ENCODE assay signal across 8 mouse cellular contexts in genomic region chr1:82291151-82291797, GRCm38 (mm10). TPM values are rescaled to one million over a fixed set of nuclear protein-coding genes. Genes with fewer than 3 reads are reported as not detected.
DNase-seq lines count a peak whose midpoint lies in the region; ATAC-seq and TF ChIP-seq lines count a peak whose summit lies in the region.

Gene Irs1 (minus strand): TSS chr1:82291416.

- WGBS in forebrain, embryonic 11.5 days, result 1% methylated on average over 52 of the region's 60 CpGs
- under 1% methylated on average over 43 of the region's 60 CpGs for WGBS in heart, embryonic 13.5 days
- WGBS in kidney, embryonic 16.5 days, result 0% methylated on average over 53 of the region's 60 CpGs
- under 1% methylated on average over 54 of the region's 60 CpGs for WGBS in liver, adult 2 months
- under 1% methylated on average over 45 of the region's 60 CpGs for WGBS in stomach, postnatal 0 days

- peak; percentile 70 for TF ChIP-seq CTCF in liver, adult 2 months (IDR thresholded peaks at IDR 0.05; ENCODE audit: low read depth, low read length)
- peak; percentile 73 for TF ChIP-seq CTCF in stomach, postnatal 0 days (IDR thresholded peaks at IDR 0.05; ENCODE audit: low read depth)

- peaks cover 36% of the 10 kb centered on the region for H3K79me2 ChIP-seq in liver, adult 2 months (ENCODE audit: control insufficient read depth, insufficient read depth, low read length)
- H3K79me2 ChIP-seq in myocyte (ENCODE audit: control insufficient read depth, insufficient read depth), result peaks cover 41% of the 10 kb centered on the region

- no peaks in the 10 kb centered on the region; the same call in 1 of the 2 replicates for H3K9me3 ChIP-seq in forebrain, embryonic 11.5 days (ENCODE audit: control insufficient read depth, low read length)
- no peaks in the 10 kb centered on the region for H3K9me3 ChIP-seq in heart, embryonic 13.5 days
- H3K9me3 ChIP-seq in kidney, embryonic 16.5 days (ENCODE audit: low read length), result no peaks in the 10 kb centered on the region
- no peaks in the 10 kb centered on the region for H3K9me3 ChIP-seq in stomach, postnatal 0 days (ENCODE audit: control insufficient read depth, low read length)

- peak within 1 kb of the TSS; percentile 92 for H3K4me2 ChIP-seq in forebrain, embryonic 11.5 days (ENCODE audit: low read depth, low read length, severe bottlenecking)
- H3K4me2 ChIP-seq in heart, embryonic 13.5 days, result peak within 1 kb of the TSS; percentile 72
- peak within 1 kb of the TSS; percentile 94 for H3K4me2 ChIP-seq in kidney, embryonic 16.5 days (replicated peaks; ENCODE audit: low read depth, low read length)
- H3K4me2 ChIP-seq in myocyte (ENCODE audit: low read depth), result peak within 1 kb of the TSS; percentile 98
- H3K4me2 ChIP-seq in stomach, postnatal 0 days (replicated peaks; ENCODE audit: low read depth), result peak within 1 kb of the TSS; percentile 86

- peak within 1 kb of the TSS; percentile 73 for H3K4me3 ChIP-seq in forebrain, embryonic 11.5 days (ENCODE audit: low read depth, low read length)
- peak within 1 kb of the TSS; percentile 80 for H3K4me3 ChIP-seq in heart, embryonic 13.5 days
- peak within 1 kb of the TSS; percentile 78 for H3K4me3 ChIP-seq in kidney, embryonic 16.5 days (ENCODE audit: low read length)
- H3K4me3 ChIP-seq in liver, adult 2 months (ENCODE audit: insufficient read depth, low read depth, low read length), result peak within 1 kb of the TSS; percentile 73
- peak within 1 kb of the TSS; percentile 96 for H3K4me3 ChIP-seq in myocyte
- H3K4me3 ChIP-seq in stomach, postnatal 0 days (ENCODE audit: low read depth, low read length), result peak within 1 kb of the TSS; percentile 67

- DNase-seq in B cell, adult 2 months, result peak; percentile 44 to 50
- peak; percentile 95 for DNase-seq in brain, adult 2 months (ENCODE audit: low read depth, low spot score)
- DNase-seq in forebrain, embryonic 11.5 days (ENCODE audit: low spot score), result peak; percentile 94
- DNase-seq in liver, adult 2 months (ENCODE audit: extremely low read depth, low read depth, low spot score), result peak; percentile 85
- DNase-seq in stomach, postnatal 0 days (ENCODE audit: low spot score), result peak; percentile 91

- peak within 1 kb of the TSS; percentile 97 for H3K27ac ChIP-seq in forebrain, embryonic 11.5 days (ENCODE audit: low read depth, low read length)
- H3K27ac ChIP-seq in heart, embryonic 13.5 days (replicated peaks), result peak within 1 kb of the TSS; percentile 98
- peak within 1 kb of the TSS; percentile 96 for H3K27ac ChIP-seq in kidney, embryonic 16.5 days (ENCODE audit: low read length)
- peak within 1 kb of the TSS; percentile 96 for H3K27ac ChIP-seq in liver, adult 2 months (replicated peaks; ENCODE audit: insufficient read depth, low read depth, low read length)
- H3K27ac ChIP-seq in stomach, postnatal 0 days (replicated peaks), result peak within 1 kb of the TSS; percentile 94

- H3K27me3 ChIP-seq in forebrain, embryonic 11.5 days (ENCODE audit: control insufficient read depth, insufficient read depth, low read length), result no peaks in the 10 kb centered on the region
- peaks cover 43% of the 10 kb centered on the region for H3K27me3 ChIP-seq in heart, embryonic 13.5 days (replicated peaks)
- H3K27me3 ChIP-seq in kidney, embryonic 16.5 days (ENCODE audit: insufficient read depth, low read length), result peaks cover 5% of the 10 kb centered on the region; the same call in 1 of the 2 replicates
- no peaks in the 10 kb centered on the region for H3K27me3 ChIP-seq in liver, adult 2 months (ENCODE audit: control insufficient read depth, insufficient read depth, low read length)
- H3K27me3 ChIP-seq in myocyte (ENCODE audit: control insufficient read depth, insufficient read depth, insufficient read length), result no peaks in the 10 kb centered on the region
- no peaks in the 10 kb centered on the region for H3K27me3 ChIP-seq in stomach, postnatal 0 days (ENCODE audit: control insufficient read depth, insufficient read depth, low read length)

- no peak for TF ChIP-seq EP300 in stomach, postnatal 0 days (optimal IDR thresholded peaks at IDR 0.05)

- H3K4me1 ChIP-seq in forebrain, embryonic 11.5 days (replicated peaks; ENCODE audit: control insufficient read depth, insufficient read depth, low read length), result peaks cover 13% of the 10 kb centered on the region
- peaks cover 40% of the 10 kb centered on the region for H3K4me1 ChIP-seq in heart, embryonic 13.5 days
- peaks cover 40% of the 10 kb centered on the region for H3K4me1 ChIP-seq in kidney, embryonic 16.5 days (ENCODE audit: insufficient read depth, low read length)
- H3K4me1 ChIP-seq in liver, adult 2 months (ENCODE audit: control insufficient read depth, insufficient read depth, low read length), result peaks cover 36% of the 10 kb centered on the region
- H3K4me1 ChIP-seq in stomach, postnatal 0 days (replicated peaks; ENCODE audit: control insufficient read depth, insufficient read depth), result peaks cover 2% of the 10 kb centered on the region; the same call in 1 of the 2 replicates

- peak within 1 kb of the TSS; percentile 27 for H3ac ChIP-seq in myocyte (ENCODE audit: control insufficient read depth, insufficient read length)

- peaks cover 17% of the 10 kb centered on the region for H3K36me3 ChIP-seq in forebrain, embryonic 11.5 days (ENCODE audit: control insufficient read depth, insufficient read depth, low read length)
- H3K36me3 ChIP-seq in heart, embryonic 13.5 days, result peaks cover 25% of the 10 kb centered on the region
- peaks cover 16% of the 10 kb centered on the region for H3K36me3 ChIP-seq in kidney, embryonic 16.5 days (ENCODE audit: insufficient read depth, low read length)
- H3K36me3 ChIP-seq in liver, adult 2 months (ENCODE audit: control insufficient read depth, insufficient read depth, low read length), result no peaks in the 10 kb centered on the region
- no peaks in the 10 kb centered on the region for H3K36me3 ChIP-seq in myocyte (ENCODE audit: control insufficient read depth, insufficient read depth)
- H3K36me3 ChIP-seq in stomach, postnatal 0 days (ENCODE audit: control insufficient read depth, insufficient read depth, low read length), result no peaks in the 10 kb centered on the region

- peak; percentile 89 for ATAC-seq in forebrain, embryonic 11.5 days (replicated peaks; ENCODE audit: low FRiP score)
- ATAC-seq in heart, embryonic 13.5 days (ENCODE audit: extremely low read depth, insufficient number of reproducible peaks, low FRiP score, low TSS enrichment), result peak; percentile 83
- peak; percentile 93 for ATAC-seq in kidney, embryonic 16.5 days (ENCODE audit: low FRiP score, low TSS enrichment)
- ATAC-seq in stomach, postnatal 0 days (ENCODE audit: low FRiP score, low TSS enrichment), result peak; percentile 95

- peak within 1 kb of the TSS; percentile 87 for H3K9ac ChIP-seq in forebrain, embryonic 11.5 days (ENCODE audit: low read length)
- peak within 1 kb of the TSS; percentile 95 for H3K9ac ChIP-seq in heart, embryonic 13.5 days
- H3K9ac ChIP-seq in kidney, embryonic 16.5 days (replicated peaks; ENCODE audit: low read length), result peak within 1 kb of the TSS; percentile 86
- peak within 1 kb of the TSS; percentile 79 for H3K9ac ChIP-seq in liver, adult 2 months (ENCODE audit: low read depth, low read length)
- H3K9ac ChIP-seq in stomach, postnatal 0 days (ENCODE audit: low read length), result peak within 1 kb of the TSS; percentile 74

- peak; percentile 75 for TF ChIP-seq POLR2A in liver, adult 2 months (IDR thresholded peaks at IDR 0.05; ENCODE audit: extremely low read depth, insufficient read depth, low read length)
- peak; percentile 54 for TF ChIP-seq POLR2A in myocyte (IDR thresholded peaks at IDR 0.05; ENCODE audit: insufficient read length, low read depth)

TF ChIP-seq in myocyte, 11 proteins besides CTCF, POLR2A, EP300 and RAD21:
- TF ChIP-seq USF1 (IDR thresholded peaks at IDR 0.05; ENCODE audit: low read depth) (peak; percentile 50), MYOG (IDR thresholded peaks at IDR 0.05; ENCODE audit: control insufficient read depth in 1 of 3, insufficient read depth in 1 of 3, insufficient read length in 2 of 3, low read depth in 2 of 3) (peak in 1 of 3 experiments; percentile 10), TCF3 (IDR thresholded peaks at IDR 0.05; ENCODE audit: insufficient read length, low read depth) (no peak)
TF ChIP-seq in myocyte: peak in this region for 2.

RNA-seq across cellular contexts. Expression of gene Irs1, which starts in this region (rescaled TPM):
- polyA plus RNA-seq in forebrain, embryonic 11.5 days (2014; fragmentation: Nextera tagmentation; extraction: Ambion mirVana), result 14.2 and 17.5 TPM in 2 replicates
- polyA plus RNA-seq in heart, embryonic 13.5 days (2015; fragmentation: Nextera tagmentation; extraction: Ambion mirVana), result 9.3 and 9.5 TPM in 2 replicates
- polyA plus RNA-seq in kidney, embryonic 16.5 days (2015; fragmentation: Nextera tagmentation; extraction: Ambion mirVana), result 4.2 and 4.3 TPM in 2 replicates
- total RNA-seq in liver, adult 2 months (2014; rRNA removed), result 7.6 and 13.3 TPM in 2 replicates
- 8.2 TPM in 2 replicates for polyA plus RNA-seq in liver, adult 2 months (2012; rRNA removed)
- 3.9 TPM for polyA plus RNA-seq in myocyte (2012; fragmentation: generic; extraction: Trizol)
- 1.6 and 1.9 TPM in 2 replicates for polyA plus RNA-seq in stomach, postnatal 0 days (2015; fragmentation: Nextera tagmentation; extraction: Ambion mirVana)

Comparison
In these comparisons a context has a peak if more than half of its experiments do, and no peak if none do; other contexts are left out.
1. Peak in every context shown above with its lines: DNase-seq, ATAC-seq, H3K4me3 ChIP-seq and H3K27ac ChIP-seq.